Mouse (Mus musculus) cerebellum, adult 18-20 months (tissue): Measurements from ENCODE around the gene Cyyr1.
"Not testable (repeated sequence)": the region's sequence is repeated elsewhere in the genome, so short reads cannot be mapped to it uniquely, and the experiment has no call there.

ENCODE experiments used
- DNase-seq, 2 experiments: peaks; one replicate each; pipeline ENCODE4 v3.0.0; 2021

The Cyyr1 gene

GRCm38 (mm10) chr16:85553297-85553696 lies at the start of gene Cyyr1:
Gene Cyyr1, minus strand, starts transcription at chr16:85553397.
- not testable (repeated sequence) for DNase-seq

- no peak for DNase-seq
Observed at GRCm38 (mm10) chr16:85588844-85589243, 35.6 kb upstream of the Cyyr1 start.

GRCm38 (mm10) chr16:85587573-85588226 lies 34.5 kb upstream of the Cyyr1 start:
- no peak for DNase-seq

GRCm38 (mm10) chr16:85566474-85566873 lies 13.3 kb upstream of the Cyyr1 start:
- no peak for DNase-seq

- no peak for DNase-seq
Observed at GRCm38 (mm10) chr16:85553838-85554237, 641 bp upstream of the Cyyr1 start.

GRCm38 (mm10) chr16:85551976-85552375 lies 1.2 kb downstream of the Cyyr1 start:
- DNase-seq: not testable (repeated sequence)

- peak in 1 of 2 experiments; percentile 2 for DNase-seq
Observed at GRCm38 (mm10) chr16:85549971-85550567, 3.1 kb downstream of the Cyyr1 start.

GRCm38 (mm10) chr16:85546519-85546918 lies 6.7 kb downstream of the Cyyr1 start:
- DNase-seq: no peak

- no peak for DNase-seq
Observed at GRCm38 (mm10) chr16:85541676-85542273, 11.4 kb downstream of the Cyyr1 start.

- no peak for DNase-seq
Observed at GRCm38 (mm10) chr16:85541023-85541422, 12.2 kb downstream of the Cyyr1 start.

- DNase-seq: no peak
Observed at GRCm38 (mm10) chr16:85538367-85538766, 14.8 kb downstream of the Cyyr1 start.

GRCm38 (mm10) chr16:85536075-85536474 lies 17.1 kb downstream of the Cyyr1 start:
- no peak for DNase-seq

- DNase-seq: no peak
Observed at GRCm38 (mm10) chr16:85527743-85528620, 25.2 kb downstream of the Cyyr1 start.

- no peak for DNase-seq
Observed at GRCm38 (mm10) chr16:85524589-85524988, 28.6 kb downstream of the Cyyr1 start.

GRCm38 (mm10) chr16:85507264-85507663 lies 45.9 kb downstream of the Cyyr1 start:
- no peak for DNase-seq

GRCm38 (mm10) chr16:85505108-85505507 lies 48.1 kb downstream of the Cyyr1 start:
- no peak for DNase-seq

GRCm38 (mm10) chr16:85503416-85503815 lies 49.8 kb downstream of the Cyyr1 start:
- no peak for DNase-seq

- no peak for DNase-seq
Observed at GRCm38 (mm10) chr16:85495837-85496236, 57.4 kb downstream of the Cyyr1 start.

GRCm38 (mm10) chr16:85488105-85488607 lies 65.0 kb downstream of the Cyyr1 start:
- no peak for DNase-seq

GRCm38 (mm10) chr16:85487266-85487665 lies 65.9 kb downstream of the Cyyr1 start:
- DNase-seq: no peak

- DNase-seq: no peak
Observed at GRCm38 (mm10) chr16:85484557-85484956, 68.6 kb downstream of the Cyyr1 start.

- DNase-seq: no peak
Observed at GRCm38 (mm10) chr16:85474552-85475071, 78.6 kb downstream of the Cyyr1 start.

GRCm38 (mm10) chr16:85470057-85470456 lies 83.1 kb downstream of the Cyyr1 start:
- DNase-seq: no peak
